Mouse (Mus musculus): ENCODE measurements around the gene Chd9. TPM values are rescaled to one million over a fixed set of nuclear protein-coding genes. Genes with fewer than 3 reads are reported as not detected.
A peak's percentile ranks its signal among the peaks of the same experiment; 100 is the strongest.

The Chd9 gene
- polyA plus RNA-seq (2014; fragmentation: Nextera tagmentation; extraction: Ambion mirVana) = 99.2 and 103 TPM in 2 replicates

GRCm38 (mm10) chr8:90828181-90828986 is at the start of gene Chd9:
TSS of gene Chd9 (plus strand) at chr8:90828352.
- ATAC-seq (ENCODE audit: low FRiP score) = peak; percentile 94
- no peaks in the 10 kb centered on the region for H3K27me3 ChIP-seq (ENCODE audit: control insufficient read depth, insufficient read depth, low read length)
- under 1% methylated on average over 39 of the region's 39 CpGs for WGBS
- no peaks in the 10 kb centered on the region for H3K9me3 ChIP-seq (ENCODE audit: control insufficient read depth, low read length)
- peak within 1 kb of the TSS; percentile 57 for H3K9ac ChIP-seq
- H3K27ac ChIP-seq = peak within 1 kb of the TSS; percentile 75
- peaks cover 6% of the 10 kb centered on the region for H3K4me1 ChIP-seq (replicated peaks; ENCODE audit: control insufficient read depth, insufficient read depth, low read length)
- H3K4me2 ChIP-seq (replicated peaks) = peak within 1 kb of the TSS; percentile 81
- peak within 1 kb of the TSS; percentile 46 for H3K4me3 ChIP-seq (replicated peaks; ENCODE audit: low read length)
- DNase-seq (ENCODE audit: low spot score) = peak; percentile 97
- no peaks in the 10 kb centered on the region for H3K36me3 ChIP-seq (replicated peaks; ENCODE audit: control insufficient read depth, insufficient read depth)

- H3K27ac ChIP-seq = no peak overlapping the region
- no peak for DNase-seq (ENCODE audit: low spot score)
- no peak overlapping the region for H3K4me3 ChIP-seq (replicated peaks; ENCODE audit: low read length)
- H3K4me1 ChIP-seq (replicated peaks; ENCODE audit: control insufficient read depth, insufficient read depth, low read length) = no peaks in the 10 kb centered on the region
- H3K36me3 ChIP-seq (replicated peaks; ENCODE audit: control insufficient read depth, insufficient read depth) = no peaks in the 10 kb centered on the region
- 96% methylated on average over 1 of the region's 1 CpGs for WGBS
- ATAC-seq (ENCODE audit: low FRiP score) = no peak
- H3K9me3 ChIP-seq (ENCODE audit: control insufficient read depth, low read length) = no peaks in the 10 kb centered on the region
- H3K4me2 ChIP-seq (replicated peaks) = no peak overlapping the region
- H3K9ac ChIP-seq = no peak overlapping the region
- no peaks in the 10 kb centered on the region for H3K27me3 ChIP-seq (ENCODE audit: control insufficient read depth, insufficient read depth, low read length)
Observed at GRCm38 (mm10) chr8:90791616-90792015, 36.5 kb upstream of the Chd9 start.

DNA sequence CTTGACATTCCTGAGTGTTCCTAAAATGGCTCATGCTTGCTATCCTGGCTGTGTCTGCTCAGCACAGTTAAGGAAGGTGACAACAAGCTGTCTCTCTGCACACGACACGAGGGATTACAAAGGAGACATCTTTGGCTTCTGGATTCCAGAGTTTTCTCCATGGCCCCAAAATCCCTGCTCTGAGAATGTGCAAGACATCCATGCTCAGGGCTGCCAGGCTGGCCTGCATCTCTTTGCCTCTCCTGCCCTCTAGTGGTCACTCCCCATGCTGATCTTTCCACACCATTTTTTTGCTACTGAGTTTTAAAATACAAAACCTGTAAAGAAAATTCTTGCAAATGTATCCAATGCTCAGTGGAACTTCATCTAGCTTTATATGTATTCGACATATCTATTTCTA is 34.4 kb upstream of the Chd9 start:
- DNase-seq (ENCODE audit: low spot score) (peak; percentile 94), ATAC-seq (ENCODE audit: low FRiP score) (no peak)
- Histone ChIP-seq H3K4me3 (replicated peaks; ENCODE audit: low read length) (no peak overlapping the region), H3K27ac (no peak overlapping the region), H3K9ac (no peak overlapping the region), H3K27me3 (ENCODE audit: control insufficient read depth, insufficient read depth, low read length) (no peaks in the 10 kb centered on the region), H3K36me3 (replicated peaks; ENCODE audit: control insufficient read depth, insufficient read depth) (no peaks in the 10 kb centered on the region), H3K4me1 (replicated peaks; ENCODE audit: control insufficient read depth, insufficient read depth, low read length) (no peaks in the 10 kb centered on the region), H3K9me3 (ENCODE audit: control insufficient read depth, low read length) (no peaks in the 10 kb centered on the region), H3K4me2 (replicated peaks) (no peak overlapping the region)
- WGBS = under 1% methylated on average over 3 of the region's 3 CpGs

DNA sequence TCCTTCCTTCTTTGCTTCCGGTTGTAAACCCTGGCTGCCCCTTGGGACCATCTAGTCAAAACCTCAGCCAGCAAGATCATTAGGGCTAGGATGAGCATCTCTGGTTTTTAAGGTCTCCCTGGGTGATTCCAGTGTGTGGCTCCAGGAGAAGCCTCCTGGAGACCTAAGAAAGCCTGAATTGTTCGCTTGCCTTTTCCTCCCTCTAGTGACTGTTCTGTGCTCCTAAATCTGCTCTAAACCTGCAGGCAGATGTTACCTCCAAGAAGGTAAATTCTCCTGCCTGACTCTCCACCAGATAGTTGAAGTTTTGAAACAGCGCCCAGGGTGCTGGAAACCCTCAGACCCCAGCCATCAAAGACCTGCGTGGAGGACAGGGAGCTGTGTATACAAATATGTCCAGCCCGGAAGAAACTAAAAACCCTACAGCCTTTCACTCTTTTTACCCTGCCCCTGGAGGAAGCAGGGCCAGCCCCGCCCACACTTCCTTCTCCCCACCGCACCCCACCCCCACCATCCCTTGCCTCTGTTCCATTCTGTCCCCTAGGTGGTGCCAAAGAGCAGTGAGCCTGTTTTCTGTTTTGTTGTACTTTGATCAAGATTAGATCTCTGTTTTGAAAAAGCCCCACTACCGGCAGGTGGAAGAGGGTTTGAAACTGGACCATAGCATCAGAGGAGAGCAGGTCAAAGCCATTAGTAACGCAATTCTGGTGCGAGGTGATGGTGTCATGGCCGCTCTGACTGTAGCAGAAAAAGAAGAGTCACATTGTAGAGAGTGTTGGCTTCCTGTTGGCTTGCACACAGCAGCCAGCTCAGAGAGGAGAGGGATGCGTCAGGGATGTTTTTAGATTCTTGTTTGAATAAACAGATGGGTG is 32.9 kb upstream of the Chd9 start:
- ATAC-seq (ENCODE audit: low FRiP score) (no peak), DNase-seq (ENCODE audit: low spot score) (peak; percentile 75)
- Histone ChIP-seq H3K36me3 (replicated peaks; ENCODE audit: control insufficient read depth, insufficient read depth) (no peaks in the 10 kb centered on the region), H3K4me2 (replicated peaks) (peak overlapping the region; percentile 25), H3K4me3 (replicated peaks; ENCODE audit: low read length) (no peak overlapping the region), H3K27ac (no peak overlapping the region), H3K27me3 (ENCODE audit: control insufficient read depth, insufficient read depth, low read length) (no peaks in the 10 kb centered on the region), H3K9ac (no peak overlapping the region), H3K4me1 (replicated peaks; ENCODE audit: control insufficient read depth, insufficient read depth, low read length) (no peaks in the 10 kb centered on the region), H3K9me3 (ENCODE audit: control insufficient read depth, low read length) (no peaks in the 10 kb centered on the region)
- WGBS = 11% methylated on average over 12 of the region's 12 CpGs

GRCm38 (mm10) chr8:90799473-90799872 is 28.7 kb upstream of the Chd9 start:
- H3K9ac ChIP-seq = no peak overlapping the region
- no peaks in the 10 kb centered on the region for H3K4me1 ChIP-seq (replicated peaks; ENCODE audit: control insufficient read depth, insufficient read depth, low read length)
- no peak overlapping the region for H3K4me3 ChIP-seq (replicated peaks; ENCODE audit: low read length)
- peaks cover 10% of the 10 kb centered on the region; the same call in 1 of the 2 replicates for H3K9me3 ChIP-seq (ENCODE audit: control insufficient read depth, low read length)
- WGBS = 72% methylated on average over 5 of the region's 5 CpGs
- DNase-seq (ENCODE audit: low spot score) (no peak), ATAC-seq (ENCODE audit: low FRiP score) (no peak)
- H3K36me3 ChIP-seq (replicated peaks; ENCODE audit: control insufficient read depth, insufficient read depth) = no peaks in the 10 kb centered on the region
- H3K4me2 ChIP-seq (replicated peaks) = no peak overlapping the region
- H3K27ac ChIP-seq = no peak overlapping the region
- no peaks in the 10 kb centered on the region for H3K27me3 ChIP-seq (ENCODE audit: control insufficient read depth, insufficient read depth, low read length)

GRCm38 (mm10) chr8:90813602-90814320 is 14.4 kb upstream of the Chd9 start:
- Histone ChIP-seq H3K27me3 (ENCODE audit: control insufficient read depth, insufficient read depth, low read length) (no peaks in the 10 kb centered on the region), H3K4me3 (replicated peaks; ENCODE audit: low read length) (no peak overlapping the region), H3K27ac (no peak overlapping the region), H3K4me1 (replicated peaks; ENCODE audit: control insufficient read depth, insufficient read depth, low read length) (0 out of 2 replicates have a peak, but pooled peaks cover 12% of the 10 kb centered on the region), H3K36me3 (replicated peaks; ENCODE audit: control insufficient read depth, insufficient read depth) (no peaks in the 10 kb centered on the region), H3K4me2 (replicated peaks) (no peak overlapping the region), H3K9me3 (ENCODE audit: control insufficient read depth, low read length) (no peaks in the 10 kb centered on the region), H3K9ac (no peak overlapping the region)
- ATAC-seq (ENCODE audit: low FRiP score) (no peak), DNase-seq (ENCODE audit: low spot score) (no peak)
- 83% methylated on average over 10 of the region's 10 CpGs for WGBS

- ATAC-seq (ENCODE audit: low FRiP score) (0 out of 2 replicates have a peak, but pooled peaks have one; percentile 14), DNase-seq (ENCODE audit: low spot score) (peak; percentile 30)
- Histone ChIP-seq H3K4me3 (replicated peaks; ENCODE audit: low read length) (no peak overlapping the region), H3K27ac (peak overlapping the region; percentile 40), H3K27me3 (ENCODE audit: control insufficient read depth, insufficient read depth, low read length) (no peaks in the 10 kb centered on the region), H3K36me3 (replicated peaks; ENCODE audit: control insufficient read depth, insufficient read depth) (no peaks in the 10 kb centered on the region), H3K4me1 (replicated peaks; ENCODE audit: control insufficient read depth, insufficient read depth, low read length) (0 out of 2 replicates have a peak, but pooled peaks cover 12% of the 10 kb centered on the region), H3K9ac (no peak overlapping the region), H3K4me2 (replicated peaks) (no peak overlapping the region), H3K9me3 (ENCODE audit: control insufficient read depth, low read length) (no peaks in the 10 kb centered on the region)
- WGBS = 56% methylated on average over 23 of the region's 23 CpGs
Observed at GRCm38 (mm10) chr8:90816061-90816882, 11.9 kb upstream of the Chd9 start.

- H3K4me3 ChIP-seq (replicated peaks; ENCODE audit: low read length) = no peak within 1 kb of the TSS
- no peaks in the 10 kb centered on the region for H3K9me3 ChIP-seq (ENCODE audit: control insufficient read depth, low read length)
- no peak within 1 kb of the TSS for H3K4me2 ChIP-seq (replicated peaks)
- no peaks in the 10 kb centered on the region for H3K27me3 ChIP-seq (ENCODE audit: control insufficient read depth, insufficient read depth, low read length)
- peak within 1 kb of the TSS; percentile 40 for H3K27ac ChIP-seq
- 0 out of 2 replicates have a peak, but pooled peaks cover 12% of the 10 kb centered on the region for H3K4me1 ChIP-seq (replicated peaks; ENCODE audit: control insufficient read depth, insufficient read depth, low read length)
- H3K9ac ChIP-seq = no peak within 1 kb of the TSS
- H3K36me3 ChIP-seq (replicated peaks; ENCODE audit: control insufficient read depth, insufficient read depth) = no peaks in the 10 kb centered on the region
- ATAC-seq (ENCODE audit: low FRiP score) (no peak), DNase-seq (ENCODE audit: low spot score) (no peak)
- WGBS = 88% methylated on average over 2 of the region's 2 CpGs
Observed at GRCm38 (mm10) chr8:90817293-90817692, 10.9 kb upstream of the Chd9 start, which contains the start of gene Gm19935. TSS of gene Gm19935 (minus strand) at chr8:90817393.
